Mouse (Mus musculus): Measurements from ENCODE around the gene Aldh4a1.

The Aldh4a1 gene

GRCm38 (mm10) chr4:139622373-139623282, at the start of gene Aldh4a1:
Gene Aldh4a1 (plus strand): TSS chr4:139622866.
- peak; percentile 97 for DNase-seq (ENCODE audit: low read depth, low spot score)

- no peak for DNase-seq (ENCODE audit: low read depth, low spot score)
These were observed 49.6 kb upstream of the Aldh4a1 start for GRCm38 (mm10) chr4:139572928-139573512.

GRCm38 (mm10) chr4:139574156-139574798, 48.4 kb upstream of the Aldh4a1 start:
- peak; percentile 94 for DNase-seq (ENCODE audit: low read depth, low spot score)

- no peak for DNase-seq (ENCODE audit: low read depth, low spot score)
These were observed 47.6 kb upstream of the Aldh4a1 start for GRCm38 (mm10) chr4:139574799-139575672.

- no peak for DNase-seq (ENCODE audit: low read depth, low spot score)
These were observed 47.0 kb upstream of the Aldh4a1 start for GRCm38 (mm10) chr4:139575673-139576003.

- DNase-seq (ENCODE audit: low read depth, low spot score), result no peak
These were observed 46.3 kb upstream of the Aldh4a1 start for GRCm38 (mm10) chr4:139576251-139576880.

GRCm38 (mm10) chr4:139577006-139577405, 45.7 kb upstream of the Aldh4a1 start:
- no peak for DNase-seq (ENCODE audit: low read depth, low spot score)

- DNase-seq (ENCODE audit: low read depth, low spot score), result no peak
These were observed 44.3 kb upstream of the Aldh4a1 start for GRCm38 (mm10) chr4:139578389-139578788.

- DNase-seq (ENCODE audit: low read depth, low spot score), result no peak
These were observed 43.7 kb upstream of the Aldh4a1 start for GRCm38 (mm10) chr4:139579003-139579402.

GRCm38 (mm10) chr4:139579466-139579865, 43.2 kb upstream of the Aldh4a1 start:
- no peak for DNase-seq (ENCODE audit: low read depth, low spot score)

GRCm38 (mm10) chr4:139580663-139581336, 41.9 kb upstream of the Aldh4a1 start:
- DNase-seq (ENCODE audit: low read depth, low spot score), result no peak

- DNase-seq (ENCODE audit: low read depth, low spot score), result no peak
These were observed 41.1 kb upstream of the Aldh4a1 start for GRCm38 (mm10) chr4:139581427-139582051.

GRCm38 (mm10) chr4:139582346-139582745, 40.3 kb upstream of the Aldh4a1 start:
- no peak for DNase-seq (ENCODE audit: low read depth, low spot score)

- no peak for DNase-seq (ENCODE audit: low read depth, low spot score)
These were observed 39.8 kb upstream of the Aldh4a1 start for GRCm38 (mm10) chr4:139582903-139583302.

- DNase-seq (ENCODE audit: low read depth, low spot score), result no peak
These were observed 38.9 kb upstream of the Aldh4a1 start for GRCm38 (mm10) chr4:139583629-139584245.

- DNase-seq (ENCODE audit: low read depth, low spot score), result no peak
These were observed 38.0 kb upstream of the Aldh4a1 start for GRCm38 (mm10) chr4:139584704-139585103.

- no peak for DNase-seq (ENCODE audit: low read depth, low spot score)
These were observed 37.0 kb upstream of the Aldh4a1 start for GRCm38 (mm10) chr4:139585713-139586112.

GRCm38 (mm10) chr4:139587370-139587769, 35.3 kb upstream of the Aldh4a1 start:
- no peak for DNase-seq (ENCODE audit: low read depth, low spot score)

GRCm38 (mm10) chr4:139587773-139588172, 34.9 kb upstream of the Aldh4a1 start:
- DNase-seq (ENCODE audit: low read depth, low spot score), result no peak

All from retina, adult 2 months (tissue).